Mouse (Mus musculus): Measurements from ENCODE around the gene Ezh1. TPM values are rescaled to one million over a fixed set of nuclear protein-coding genes. Genes with fewer than 3 reads are reported as not detected.

Gene Ezh1
- total and polyA plus RNA-seq, 2 experiments from 2014 or later: 25.4 to 40.0 TPM

DNA sequence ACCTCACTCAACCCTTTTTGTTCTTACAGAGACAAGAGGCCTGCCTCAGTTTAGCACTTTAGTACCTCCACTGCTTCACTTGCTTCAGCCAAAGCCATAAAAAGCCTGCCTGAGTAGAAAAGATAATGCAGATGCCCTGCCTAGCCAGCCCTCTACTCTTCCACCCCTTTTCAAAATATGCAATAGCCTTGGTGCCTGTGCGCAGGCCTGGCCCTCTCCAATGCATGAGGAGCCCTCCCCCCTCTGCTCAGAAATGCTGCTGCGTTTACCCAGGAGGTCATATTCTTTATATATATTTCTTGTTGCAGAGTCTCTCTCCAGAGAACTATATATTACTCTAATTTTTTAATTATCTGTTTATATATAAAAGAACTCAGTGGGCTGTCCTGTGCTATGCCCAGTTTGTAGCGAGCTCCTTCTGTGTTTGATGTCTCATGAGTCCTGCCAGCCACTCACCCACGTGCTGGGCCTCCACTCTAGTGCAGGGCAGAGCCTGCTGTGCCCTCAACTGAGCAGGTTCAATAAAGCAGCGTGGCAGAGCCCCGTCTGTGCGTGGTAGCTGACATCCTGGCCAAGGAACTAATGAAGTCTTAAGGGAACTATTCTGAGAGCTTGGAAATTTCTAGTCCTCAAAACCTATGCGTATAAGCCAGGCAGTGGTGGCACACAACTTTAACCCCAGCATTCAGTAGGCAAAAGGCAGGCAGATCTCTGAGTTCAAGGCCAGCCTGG, 35.9 kb downstream of the Ezh1 start:
- no peaks in the 10 kb centered on the region for H3K27me3 ChIP-seq (ENCODE audit: insufficient read depth, low read length)
- H3K4me2 ChIP-seq (ENCODE audit: low read depth, low read length, poor library complexity, severe bottlenecking): no peak overlapping the region
- H3K4me3 ChIP-seq (ENCODE audit: low read depth, low read length): no peak overlapping the region
- WGBS: 31% methylated on average over 8 of the region's 8 CpGs
- no peak for TF ChIP-seq CTCF (IDR thresholded peaks at IDR 0.05)
- ATAC-seq (ENCODE audit: low FRiP score): no peak
- no peak for DNase-seq (ENCODE audit: low spot score)
- peak overlapping the region; percentile 51 for H3K27ac ChIP-seq (ENCODE audit: low read depth, low read length)
- H3K4me1 ChIP-seq (ENCODE audit: insufficient read depth, low read length): no peaks in the 10 kb centered on the region
- H3K36me3 ChIP-seq (ENCODE audit: insufficient read depth, low read length): peaks cover 25% of the 10 kb centered on the region
- H3K9ac ChIP-seq (replicated peaks; ENCODE audit: low read length, poor library complexity, severe bottlenecking): 0 out of 2 replicates have a peak overlapping the region, but pooled peaks have one; percentile 3
- H3K9me3 ChIP-seq (ENCODE audit: low read length): no peaks in the 10 kb centered on the region

DNA sequence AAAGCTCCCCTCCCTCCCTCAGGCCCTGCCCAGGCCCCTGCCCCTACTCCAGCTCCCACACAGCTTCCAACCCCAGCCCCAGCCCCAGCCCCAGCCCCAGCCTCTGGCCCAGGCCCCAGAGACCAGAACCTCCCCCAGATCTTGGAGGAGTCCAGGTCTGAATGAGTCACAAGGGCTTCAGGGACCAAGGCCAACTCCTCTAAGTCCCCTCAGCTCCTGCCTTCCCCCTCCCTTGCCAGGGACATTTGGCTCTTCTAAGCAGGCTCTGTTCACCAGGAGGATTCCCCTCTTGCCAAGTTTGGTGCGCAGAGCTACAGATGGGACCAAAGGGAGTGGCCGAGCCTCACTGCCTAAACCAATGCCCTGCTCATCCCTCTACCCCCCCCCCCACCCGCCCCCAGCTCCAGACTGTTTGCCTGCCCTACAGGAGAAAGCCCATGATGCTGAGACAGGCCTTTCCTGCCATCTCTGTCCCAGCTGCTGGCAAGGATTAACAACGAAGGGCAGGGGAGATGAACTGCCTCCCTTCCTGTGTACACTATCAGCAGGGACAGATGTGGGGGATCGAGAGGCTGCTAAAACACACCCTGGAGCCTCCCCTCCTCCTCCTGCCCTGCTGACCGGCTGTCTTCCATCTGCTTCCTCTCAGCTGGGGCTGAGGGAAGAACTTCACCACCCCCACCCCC, 36.6 kb downstream of the Ezh1 start:
- H3K4me1 ChIP-seq (ENCODE audit: insufficient read depth, low read length): no peaks in the 10 kb centered on the region
- no peaks in the 10 kb centered on the region for H3K27me3 ChIP-seq (ENCODE audit: insufficient read depth, low read length)
- 0 out of 2 replicates have a peak overlapping the region, but pooled peaks have one; percentile 3 for H3K9ac ChIP-seq (replicated peaks; ENCODE audit: low read length, poor library complexity, severe bottlenecking)
- H3K27ac ChIP-seq (ENCODE audit: low read depth, low read length): peak overlapping the region; percentile 51
- H3K9me3 ChIP-seq (ENCODE audit: low read length): no peaks in the 10 kb centered on the region
- WGBS: 4% methylated on average over 5 of the region's 6 CpGs
- H3K36me3 ChIP-seq (ENCODE audit: insufficient read depth, low read length): peaks cover 26% of the 10 kb centered on the region
- no peak overlapping the region for H3K4me3 ChIP-seq (ENCODE audit: low read depth, low read length)
- ATAC-seq (ENCODE audit: low FRiP score): peak; percentile 81
- no peak for TF ChIP-seq CTCF (IDR thresholded peaks at IDR 0.05)
- DNase-seq (ENCODE audit: low spot score): peak; percentile 95
- no peak overlapping the region for H3K4me2 ChIP-seq (ENCODE audit: low read depth, low read length, poor library complexity, severe bottlenecking)

DNA sequence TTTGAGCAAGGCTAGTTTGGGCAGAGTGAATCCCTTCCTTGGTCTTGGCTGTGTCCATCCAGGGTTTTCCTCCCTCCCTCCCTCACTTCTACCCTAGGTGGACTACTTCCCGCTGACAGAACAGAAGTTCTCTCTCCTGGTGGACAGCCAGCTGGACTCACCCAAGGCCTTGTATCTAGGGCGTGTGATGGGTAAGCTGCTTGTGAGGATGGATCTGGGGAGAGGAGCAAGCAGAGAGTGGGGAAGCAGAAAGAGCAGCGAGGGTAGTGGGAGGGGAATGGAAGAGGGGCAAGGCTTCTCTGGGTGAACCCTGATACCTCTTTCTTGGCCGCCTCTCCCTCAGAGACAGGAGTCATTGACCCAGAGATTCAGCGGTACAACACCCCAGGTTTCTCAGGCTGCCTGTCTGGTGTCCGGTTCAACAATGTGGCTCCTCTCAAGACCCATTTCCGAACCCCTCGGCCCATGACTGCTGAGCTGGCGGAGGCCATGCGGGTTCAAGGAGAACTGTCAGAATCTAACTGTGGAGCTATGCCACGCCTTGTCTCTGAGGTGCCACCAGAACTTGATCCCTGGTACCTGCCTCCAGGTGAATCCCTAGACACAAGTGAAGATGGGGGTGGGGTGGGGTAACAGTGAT, 38.0 kb downstream of the Ezh1 start:
- DNase-seq (ENCODE audit: low spot score) (peak; percentile 59), ATAC-seq (ENCODE audit: low FRiP score) (no peak)
- H3K9ac ChIP-seq (replicated peaks; ENCODE audit: low read length, poor library complexity, severe bottlenecking): no peak overlapping the region
- no peaks in the 10 kb centered on the region for H3K27me3 ChIP-seq (ENCODE audit: insufficient read depth, low read length)
- no peak overlapping the region for H3K4me2 ChIP-seq (ENCODE audit: low read depth, low read length, poor library complexity, severe bottlenecking)
- WGBS: 84% methylated on average over 11 of the region's 11 CpGs
- H3K4me1 ChIP-seq (ENCODE audit: insufficient read depth, low read length): no peaks in the 10 kb centered on the region
- TF ChIP-seq CTCF (IDR thresholded peaks at IDR 0.05): no peak
- H3K9me3 ChIP-seq (ENCODE audit: low read length): no peaks in the 10 kb centered on the region
- no peak overlapping the region for H3K27ac ChIP-seq (ENCODE audit: low read depth, low read length)
- H3K4me3 ChIP-seq (ENCODE audit: low read depth, low read length): no peak overlapping the region
- peaks cover 35% of the 10 kb centered on the region for H3K36me3 ChIP-seq (ENCODE audit: insufficient read depth, low read length)

DNA sequence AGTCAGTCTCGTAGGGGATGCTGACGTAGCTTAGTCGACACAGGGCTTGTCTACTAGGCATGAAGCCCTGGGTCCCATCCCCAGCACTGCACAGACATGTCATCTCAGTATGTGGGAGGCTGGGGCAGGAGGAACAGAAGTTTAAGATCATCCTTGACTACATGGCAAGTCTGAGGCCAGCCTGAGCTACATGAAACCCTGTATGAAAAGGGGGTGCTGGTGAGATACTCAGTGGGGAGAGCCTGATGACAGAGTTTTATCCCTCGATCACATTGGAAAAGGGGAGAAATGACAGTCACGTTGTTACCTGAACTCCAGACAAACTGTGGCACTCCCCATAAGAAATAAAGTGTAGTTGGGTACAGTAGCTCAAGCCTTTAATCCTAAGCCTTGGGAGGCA, 38.7 kb downstream of the Ezh1 start:
- H3K9me3 ChIP-seq (ENCODE audit: low read length): no peaks in the 10 kb centered on the region
- DNase-seq (ENCODE audit: low spot score): no peak
- H3K4me3 ChIP-seq (ENCODE audit: low read depth, low read length): no peak overlapping the region
- no peak for ATAC-seq (ENCODE audit: low FRiP score)
- TF ChIP-seq CTCF (IDR thresholded peaks at IDR 0.05): no peak
- no peak overlapping the region for H3K4me2 ChIP-seq (ENCODE audit: low read depth, low read length, poor library complexity, severe bottlenecking)
- 92% methylated on average over 5 of the region's 5 CpGs for WGBS
- H3K36me3 ChIP-seq (ENCODE audit: insufficient read depth, low read length): peaks cover 39% of the 10 kb centered on the region
- H3K9ac ChIP-seq (replicated peaks; ENCODE audit: low read length, poor library complexity, severe bottlenecking): no peak overlapping the region
- no peaks in the 10 kb centered on the region for H3K27me3 ChIP-seq (ENCODE audit: insufficient read depth, low read length)
- H3K27ac ChIP-seq (ENCODE audit: low read depth, low read length): no peak overlapping the region
- H3K4me1 ChIP-seq (ENCODE audit: insufficient read depth, low read length): no peaks in the 10 kb centered on the region

DNA sequence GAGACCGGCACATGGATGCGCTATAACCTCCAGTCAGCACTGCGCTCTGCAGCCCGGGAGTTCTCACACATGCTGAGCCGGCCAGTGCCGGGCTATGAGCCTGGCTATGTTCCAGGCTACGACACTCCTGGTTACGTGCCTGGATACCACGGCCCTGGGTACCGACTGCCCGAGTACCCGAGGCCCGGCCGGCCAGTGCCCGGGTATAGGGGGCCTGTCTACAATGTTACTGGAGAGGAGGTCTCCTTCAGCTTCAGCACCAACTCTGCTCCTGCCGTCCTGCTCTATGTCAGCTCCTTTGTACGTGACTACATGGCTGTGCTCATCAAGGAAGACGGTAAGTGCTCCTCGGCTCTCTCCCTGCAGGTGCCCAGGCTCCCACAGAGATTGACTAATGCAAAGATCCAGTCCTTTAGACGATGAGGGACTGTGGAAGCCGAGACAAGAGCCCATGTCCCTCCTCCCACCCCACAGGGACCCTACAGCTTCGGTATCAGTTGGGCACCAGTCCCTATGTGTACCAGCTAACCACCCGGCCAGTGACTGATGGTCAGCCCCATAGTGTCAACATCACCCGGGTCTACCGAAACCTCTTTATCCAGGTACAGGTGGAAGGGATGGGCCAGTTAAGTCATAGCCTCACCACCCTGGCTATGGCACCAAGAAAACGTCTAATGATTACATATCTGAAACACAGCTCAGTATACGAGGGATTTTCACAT, 39.6 kb downstream of the Ezh1 start:
- H3K9me3 ChIP-seq (ENCODE audit: low read length): no peaks in the 10 kb centered on the region
- no peaks in the 10 kb centered on the region for H3K4me1 ChIP-seq (ENCODE audit: insufficient read depth, low read length)
- 83% methylated on average over 27 of the region's 27 CpGs for WGBS
- peaks cover 46% of the 10 kb centered on the region for H3K36me3 ChIP-seq (ENCODE audit: insufficient read depth, low read length)
- H3K27ac ChIP-seq (ENCODE audit: low read depth, low read length): no peak overlapping the region
- ATAC-seq (ENCODE audit: low FRiP score): no peak
- H3K27me3 ChIP-seq (ENCODE audit: insufficient read depth, low read length): no peaks in the 10 kb centered on the region
- no peak overlapping the region for H3K4me2 ChIP-seq (ENCODE audit: low read depth, low read length, poor library complexity, severe bottlenecking)
- H3K9ac ChIP-seq (replicated peaks; ENCODE audit: low read length, poor library complexity, severe bottlenecking): no peak overlapping the region
- TF ChIP-seq CTCF (IDR thresholded peaks at IDR 0.05): no peak
- no peak for DNase-seq (ENCODE audit: low spot score)
- H3K4me3 ChIP-seq (ENCODE audit: low read depth, low read length): no peak overlapping the region

All from midbrain, postnatal 0 days (tissue).